Mouse (Mus musculus) splenic B cell, adult 2 months (primary cell): ENCODE data around the gene Pbdc1.
"Not testable (repeated sequence)": the region's sequence is repeated elsewhere in the genome, so short reads cannot be mapped to it uniquely, and the experiment has no call there.

Experiments used
- DNase-seq: peaks from one replicate; pipeline ENCODE4 v3.0.0-alpha.2; 2011; ENCODE audit warnings: low read depth, low spot score
- H3K27me3 ChIP-seq: 2 replicates; pipeline ENCODE4 v1.6.1; 2012; ENCODE audit warnings: mild to moderate bottlenecking, low read length, moderate library complexity, mixed read lengths; ENCODE audit not compliant: control insufficient read depth, poor library complexity, insufficient read depth, severe bottlenecking
- H3K36me3 ChIP-seq: 2 replicates; pipeline ENCODE4 v1.6.1; 2012; ENCODE audit warnings: mild to moderate bottlenecking, low read length, moderate library complexity, mixed read lengths; ENCODE audit not compliant: control insufficient read depth, poor library complexity, insufficient read depth, severe bottlenecking

Pbdc1 gene

GRCm38 (mm10) chrX:105165007-105165406 is 85.5 kb downstream of the Pbdc1 start:
- not testable (repeated sequence) for H3K27me3 ChIP-seq, DNase-seq, H3K36me3 ChIP-seq
